Mouse (Mus musculus) liver, embryonic 14.5 days (tissue): ENCODE data around the gene Tbx20. TPM values are rescaled to one million over a fixed set of nuclear protein-coding genes. Genes with fewer than 3 reads are reported as not detected.

Experiments
- ATAC-seq: fragments of 200-750 bp; cut with Nextera tagmentation; 2 replicates; pipeline ENCODE4 v1.8.0; 2017; ENCODE audit warnings: moderate number of reproducible peaks, mild to moderate bottlenecking, moderate library complexity; ENCODE audit not compliant: insufficient read depth
- DNase-seq, 3 experiments: peaks; one replicate each; pipeline ENCODE4 v3.0.0-alpha.2; 2012 to 2013; ENCODE audit warnings: low read depth in 3 of 3, low spot score in 3 of 3
- H3K27ac ChIP-seq: fragments of 300-500 bp; sonication (generic); 2 replicates; pipeline ENCODE4 v1.5.1; 2014; ENCODE audit warnings: moderate library complexity, mild to moderate bottlenecking, control low read depth, inconsistent platforms
- H3K27me3 ChIP-seq: fragments of 300-500 bp; sonication (generic); 2 replicates; pipeline ENCODE4 v1.6.1; 2014; ENCODE audit warnings: mild to moderate bottlenecking, low read length, moderate library complexity; ENCODE audit not compliant: control insufficient read depth, insufficient read depth
- H3K36me3 ChIP-seq: fragments of 300-500 bp; sonication (generic); replicated peaks from 2 replicates; pipeline ENCODE4 v1.6.1; 2014; ENCODE audit warnings: low read depth; ENCODE audit not compliant: control insufficient read depth, insufficient read depth
- H3K4me1 ChIP-seq, 2 experiments: fragments of 200-500 bp in 1 of 2; fragments of 300-500 bp in 1 of 2; sonication (generic) in 1 of 2; replicated peaks; 2 replicates each; pipeline ENCODE4 v1.6.1; 2012 to 2014; ENCODE audit warnings: antibody characterized with exemption in 1 of 2, inconsistent platforms in 1 of 2, low read length in 1 of 2; ENCODE audit not compliant: control insufficient read depth in 2 of 2, insufficient read depth in 2 of 2
- H3K4me2 ChIP-seq: fragments of 300-500 bp; sonication (generic); 2 replicates; pipeline ENCODE4 v1.6.1; 2014; ENCODE audit warnings: low read depth, mild to moderate bottlenecking, control low read depth, moderate library complexity
- H3K4me3 ChIP-seq, 2 experiments: fragments of 200-500 bp in 1 of 2; fragments of 300-500 bp in 1 of 2; sonication (generic) in 1 of 2; 2 replicates each; pipeline ENCODE4 v1.5.1; 2012 to 2014; ENCODE audit warnings: low read depth in 2 of 2, low read length in 2 of 2, mild to moderate bottlenecking in 2 of 2, control low read depth in 1 of 2, inconsistent platforms in 1 of 2, moderate library complexity in 1 of 2; ENCODE audit not compliant: insufficient read depth in 1 of 2
- H3K9ac ChIP-seq: fragments of 300-500 bp; sonication (generic); replicated peaks from 2 replicates; pipeline ENCODE4 v1.6.1; 2014; ENCODE audit warnings: mild to moderate bottlenecking, control low read depth, moderate library complexity
- H3K9me3 ChIP-seq: fragments of 300-500 bp; sonication (generic); 2 replicates; pipeline ENCODE4 v1.6.1; 2016; ENCODE audit warnings: low read length, mixed read lengths; ENCODE audit not compliant: control insufficient read depth
- CTCF ChIP-seq: IDR thresholded peaks from 2 replicates; pipeline ENCODE4 v1.5.1; 2016; ENCODE audit warnings: antibody characterized with exemption, low read depth, control low read depth
- EP300 ChIP-seq: IDR thresholded peaks from 2 replicates; pipeline ENCODE4 v1.6.1; 2016; ENCODE audit warnings: antibody characterized with exemption, low read depth
- WGBS: fragments of 180-500 bp; shearing (Covaris S2); extraction: QIAGEN DNeasy Blood & Tissue Kit; methylation state at CpG from one replicate; pipeline ENCODE4 v1.1.7; 2014; ENCODE audit not compliant: insufficient replicate concordance; 5-methylcytosine and 5-hydroxymethylcytosine counted together
- polyA plus RNA-seq, 2 experiments: library from polyadenylated mRNA; depleted of rRNA in 1 of 2; stranded (reverse) in 1 of 2; unstranded in 1 of 2; fragments of >200 nt; fragmentation: Nextera tagmentation in 1 of 2; extraction: Ambion mirVana in 1 of 2; gene quantifications; 2 replicates each; pipeline versions ENCODE4 v1.2.1 to v1.2.3; 2012 to 2014

The Tbx20 gene
- polyA plus RNA-seq, 2 experiments = 0.29 to 0.46 TPM

GRCm38 (mm10) chr9:24773669-24774068 is 434 bp downstream of the Tbx20 start:
- H3K27ac ChIP-seq = no peak overlapping the region
- H3K4me1 ChIP-seq = no peaks in the 10 kb centered on the region
- no peaks in the 10 kb centered on the region for H3K9me3 ChIP-seq
- peak overlapping the region; percentile 29 for H3K4me2 ChIP-seq
- under 1% methylated on average over 19 of the region's 19 CpGs for WGBS
- H3K27me3 ChIP-seq = peaks cover 83% of the 10 kb centered on the region
- ATAC-seq (no peak), DNase-seq (no peak)
- TF ChIP-seq EP300 (no peak), CTCF (no peak)
- no peak overlapping the region; the same call in 1 of the 2 replicates for H3K9ac ChIP-seq
- H3K4me3 ChIP-seq = peak overlapping the region; percentile 5 to 23
- H3K36me3 ChIP-seq = no peaks in the 10 kb centered on the region

- TF ChIP-seq CTCF = no peak
- TF ChIP-seq EP300 = no peak
These were observed 932 bp downstream of the Tbx20 start for GRCm38 (mm10) chr9:24773171-24773570.

DNA sequence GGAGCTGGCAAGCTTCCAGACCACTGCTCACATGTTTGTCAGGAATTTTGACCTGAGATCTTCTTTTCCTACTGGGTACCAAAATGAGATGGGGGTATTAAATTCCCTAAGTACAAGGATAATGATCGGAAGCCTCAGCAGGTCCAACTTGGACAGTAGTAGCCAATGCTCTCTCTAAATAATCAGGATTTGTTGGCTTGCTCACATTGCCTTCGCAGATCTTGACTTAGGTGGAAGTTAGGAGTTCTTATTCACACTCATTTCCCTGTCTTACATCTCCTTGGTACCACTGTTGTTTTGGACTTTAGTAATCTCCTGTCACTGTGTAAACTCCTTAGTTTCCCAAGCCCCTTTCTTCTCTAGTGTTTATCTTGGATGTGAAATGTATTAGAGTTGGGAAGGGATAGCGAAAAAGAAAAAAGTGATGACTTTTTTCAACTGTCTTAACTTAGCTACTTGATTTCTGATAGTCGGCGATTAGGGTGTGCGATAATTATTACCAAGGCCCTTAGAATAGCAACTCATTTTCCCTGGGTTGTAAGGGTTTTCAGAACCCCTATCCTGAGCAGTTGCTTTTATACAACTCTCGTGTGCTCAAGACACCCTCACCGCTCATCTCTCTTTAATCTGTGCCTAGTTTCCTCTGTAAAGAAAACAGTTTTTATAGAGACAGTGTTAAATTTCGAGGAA is 1.5 kb downstream of the Tbx20 start:
- Histone ChIP-seq H3K27me3 (peaks cover 74% of the 10 kb centered on the region), H3K9me3 (no peaks in the 10 kb centered on the region), H3K4me2 (no peak overlapping the region), H3K36me3 (no peaks in the 10 kb centered on the region), H3K9ac (no peak overlapping the region), H3K4me1 (no peaks in the 10 kb centered on the region), H3K27ac (no peak overlapping the region), H3K4me3 (peak overlapping the region in 1 of 2 experiments; percentile 6; a peak in 1 of 4 replicates)
- ATAC-seq = no peak
- TF ChIP-seq CTCF (no peak), EP300 (no peak)
- WGBS = 17% methylated on average over 9 of the region's 9 CpGs
- DNase-seq = no peak

More at GRCm38 (mm10) chr9:24773171-24773570, 932 bp downstream of the Tbx20 start:
- H3K27ac ChIP-seq = no peak overlapping the region
- no peaks in the 10 kb centered on the region for H3K4me1 ChIP-seq
- H3K36me3 ChIP-seq = no peaks in the 10 kb centered on the region
- peaks cover 80% of the 10 kb centered on the region for H3K27me3 ChIP-seq
- ATAC-seq (no peak), DNase-seq (no peak)
- no peaks in the 10 kb centered on the region for H3K9me3 ChIP-seq
- H3K4me2 ChIP-seq = no peak overlapping the region
- 7% methylated on average over 9 of the region's 9 CpGs for WGBS
- no peak overlapping the region; the same call in 1 of the 2 replicates for H3K9ac ChIP-seq
- H3K4me3 ChIP-seq = peak overlapping the region in 1 of 2 experiments; percentile 23; a peak in 1 of 4 replicates

DNA sequence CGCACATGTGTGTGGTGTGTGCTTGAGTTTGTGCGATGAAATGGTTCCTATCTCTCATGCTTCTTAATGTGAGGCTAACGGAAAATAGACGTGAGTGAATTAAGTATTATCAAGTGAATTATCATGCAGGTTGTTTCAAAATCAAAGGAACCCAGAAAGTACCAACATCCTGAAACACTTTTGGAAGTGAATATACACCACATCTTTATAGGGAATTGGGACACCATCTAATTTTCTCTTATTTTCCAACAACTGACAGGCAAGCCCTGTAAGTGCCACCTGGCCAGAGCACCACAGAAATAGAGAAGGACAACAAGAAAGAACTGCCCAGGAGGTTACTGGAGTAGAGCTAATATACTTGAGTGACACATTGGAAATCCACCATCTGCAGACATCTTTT is 2.4 kb downstream of the Tbx20 start:
- TF ChIP-seq CTCF (no peak), EP300 (no peak)
- Histone ChIP-seq H3K27ac (no peak overlapping the region), H3K9me3 (no peaks in the 10 kb centered on the region), H3K9ac (no peak overlapping the region), H3K4me1 (no peaks in the 10 kb centered on the region), H3K36me3 (no peaks in the 10 kb centered on the region), H3K4me2 (no peak overlapping the region), H3K27me3 (peaks cover 65% of the 10 kb centered on the region), H3K4me3 (peak overlapping the region in 1 of 2 experiments; percentile 25; a peak in 2 of 4 replicates)
- DNase-seq = no peak
- 24% methylated on average over 4 of the region's 4 CpGs for WGBS
- no peak for ATAC-seq

- Histone ChIP-seq H3K4me2 (no peak overlapping the region), H3K9ac (no peak overlapping the region), H3K9me3 (no peaks in the 10 kb centered on the region), H3K4me3 (no peak overlapping the region), H3K36me3 (no peaks in the 10 kb centered on the region), H3K4me1 (no peaks in the 10 kb centered on the region), H3K27me3 (peaks cover 58% of the 10 kb centered on the region), H3K27ac (no peak overlapping the region)
- TF ChIP-seq EP300 = no peak
- no peak for TF ChIP-seq CTCF
- 2% methylated on average over 8 of the region's 8 CpGs for WGBS
- DNase-seq (no peak), ATAC-seq (no peak)
These were observed 3.1 kb downstream of the Tbx20 start for GRCm38 (mm10) chr9:24770941-24771405.
